Mouse (Mus musculus): Measurements from ENCODE around the gene Plcxd2.

DNA sequence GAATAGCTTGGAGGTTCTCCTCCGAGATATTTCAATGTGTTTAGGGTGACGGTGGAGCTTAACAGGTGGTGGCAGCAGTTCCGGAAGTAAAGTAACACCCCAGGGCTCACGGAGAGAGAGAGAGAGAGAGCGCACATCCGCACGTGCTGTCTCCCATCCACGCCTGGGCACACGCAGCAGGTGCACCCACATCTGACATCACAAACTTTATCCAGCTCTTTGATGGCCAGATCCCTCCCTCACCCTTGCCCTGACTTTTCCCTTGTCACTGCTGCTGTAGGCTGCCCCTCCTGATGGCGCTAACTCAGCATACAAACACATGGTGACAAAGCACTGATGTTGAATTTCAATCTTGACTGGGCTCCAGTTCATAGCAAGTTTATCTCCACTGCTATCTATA lies 3.8 kb downstream of the Plcxd2 start:
- TF ChIP-seq CTCF (IDR thresholded peaks at IDR 0.05; ENCODE audit: low read depth, low read length) (no peak), POLR2A (IDR thresholded peaks at IDR 0.05; ENCODE audit: extremely low read depth, insufficient read depth, low read length) (no peak)

Measured in liver, adult 2 months (tissue).